In the genomic region with DNA sequence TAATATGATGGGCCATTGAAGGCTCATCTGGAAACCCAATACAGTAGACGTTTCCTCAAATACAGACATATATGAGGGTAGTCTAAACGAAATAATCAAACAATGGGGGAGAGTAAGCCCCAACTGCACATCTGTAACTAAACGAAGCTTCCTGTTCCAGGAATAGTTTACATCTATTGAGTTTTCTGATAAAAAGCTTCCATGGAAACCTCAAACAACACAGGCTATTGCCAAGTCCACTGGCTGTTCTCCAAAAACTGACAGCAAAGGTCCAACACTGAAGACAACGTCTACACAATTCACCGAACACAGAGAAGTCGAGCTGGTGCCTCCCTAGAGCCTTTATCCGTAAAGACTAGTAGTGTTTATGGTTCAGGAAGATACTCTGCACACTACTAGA, we compare ENCODE assay signal across 18 mouse cellular contexts. TPM values are rescaled to one million over a fixed set of nuclear protein-coding genes. Genes with fewer than 3 reads are reported as not detected.
A peak's percentile ranks its signal among the peaks of the same experiment; 100 is the strongest.
DNase-seq lines count a peak whose midpoint lies in the region; ATAC-seq and TF ChIP-seq lines count a peak whose summit lies in the region.
"Had no signal": no experiment of that assay in that cellular context is flagged by ENCODE, and none has a peak within 500 bp of the region (broad histone marks: within the 10 kb centered on the region; RNA-seq: fewer than 3 reads in every experiment).

No protein-coding gene starts in this region.

- no peak overlapping the region for H3K9ac ChIP-seq in forebrain, embryonic 14.5 days (ENCODE audit: low read length)
- no peak overlapping the region for H3K9ac ChIP-seq in forebrain, embryonic 16.5 days (replicated peaks; ENCODE audit: low read depth, low read length)
- H3K9ac ChIP-seq in kidney, embryonic 14.5 days (ENCODE audit: low read depth, low read length): no peak overlapping the region
- H3K9ac ChIP-seq: embryonic facial prominence, embryonic 12.5 days; kidney, embryonic 15.5 days; liver, embryonic 14.5 days had no signal

- H3K4me1 ChIP-seq in forebrain, embryonic 14.5 days (ENCODE audit: control insufficient read depth, insufficient read depth, low read length): no peaks in the 10 kb centered on the region
- H3K4me1 ChIP-seq in forebrain, embryonic 16.5 days (replicated peaks; ENCODE audit: control insufficient read depth, insufficient read depth, low read length): no peaks in the 10 kb centered on the region
- H3K4me1 ChIP-seq in kidney, embryonic 14.5 days (ENCODE audit: control insufficient read depth, insufficient read depth, low read length): no peaks in the 10 kb centered on the region
- H3K4me1 ChIP-seq in cerebellum, adult 2 months (ENCODE audit: control insufficient read depth, insufficient read depth, low read length): no peaks in the 10 kb centered on the region
- H3K4me1 ChIP-seq: embryonic facial prominence, embryonic 12.5 days had no signal

- no peak overlapping the region for H3K4me3 ChIP-seq in forebrain, embryonic 14.5 days (ENCODE audit: low read depth, low read length)
- no peak overlapping the region for H3K4me3 ChIP-seq in forebrain, embryonic 16.5 days (replicated peaks; ENCODE audit: low read length)
- no peak overlapping the region for H3K4me3 ChIP-seq in kidney, embryonic 14.5 days (ENCODE audit: low read length)
- H3K4me3 ChIP-seq in cerebellum, adult 2 months (replicated peaks; ENCODE audit: insufficient read depth, low read depth, low read length): no peak overlapping the region
- H3K4me3 ChIP-seq: embryonic facial prominence, embryonic 12.5 days; kidney, embryonic 15.5 days; layer of hippocampus, adult 2 months; limb, embryonic 10.5 days; megakaryocyte, embryonic 14.5 days had no signal

- DNase-seq in forebrain, embryonic 14.5 days (ENCODE audit: low spot score): peak; percentile 2
- peak; percentile 19 for DNase-seq in kidney, postnatal 10 days
- DNase-seq in heart, postnatal 14 days: peak; percentile 45 to 65
- peak; percentile 49 for DNase-seq in lung, postnatal 25 days (ENCODE audit: low spot score)
- no peak for DNase-seq in cerebellum, adult 2 months
- DNase-seq: adrenal gland, postnatal 14 days; cerebellum, adult 18-20 months; gastrocnemius, postnatal 36 days; right cerebral cortex, adult 18-20 months had no signal

- H3K4me2 ChIP-seq in forebrain, embryonic 14.5 days (ENCODE audit: low read length): no peak overlapping the region
- H3K4me2 ChIP-seq in forebrain, embryonic 16.5 days (ENCODE audit: low read length): no peak overlapping the region
- no peak overlapping the region for H3K4me2 ChIP-seq in kidney, embryonic 14.5 days (replicated peaks; ENCODE audit: low read depth, low read length)
- H3K4me2 ChIP-seq: embryonic facial prominence, embryonic 12.5 days; kidney, embryonic 15.5 days had no signal

- H3K27me3 ChIP-seq in forebrain, embryonic 14.5 days (replicated peaks; ENCODE audit: control insufficient read depth, insufficient read depth, low read length): no peaks in the 10 kb centered on the region
- H3K27me3 ChIP-seq in forebrain, embryonic 16.5 days (replicated peaks; ENCODE audit: control insufficient read depth, insufficient read depth, low read length): no peaks in the 10 kb centered on the region
- H3K27me3 ChIP-seq in kidney, embryonic 14.5 days (ENCODE audit: control insufficient read depth, insufficient read depth, low read length): no peaks in the 10 kb centered on the region
- no peaks in the 10 kb centered on the region for H3K27me3 ChIP-seq in cerebellum, adult 2 months (ENCODE audit: control insufficient read depth, insufficient read depth, low read length)
- H3K27me3 ChIP-seq: embryonic facial prominence, embryonic 12.5 days; kidney, embryonic 15.5 days; megakaryocyte, embryonic 14.5 days had no signal

- no peak for TF ChIP-seq POLR2A in cerebellum, adult 2 months (IDR thresholded peaks at IDR 0.05; ENCODE audit: borderline replicate concordance, insufficient read depth, low read length)

- no peaks in the 10 kb centered on the region for H3K36me3 ChIP-seq in forebrain, embryonic 14.5 days (ENCODE audit: control insufficient read depth, insufficient read depth, low read length)
- no peaks in the 10 kb centered on the region for H3K36me3 ChIP-seq in forebrain, embryonic 16.5 days (ENCODE audit: control insufficient read depth, insufficient read depth)
- H3K36me3 ChIP-seq in kidney, embryonic 14.5 days (ENCODE audit: control insufficient read depth, insufficient read depth, low read length): no peaks in the 10 kb centered on the region
- H3K36me3 ChIP-seq: embryonic facial prominence, embryonic 12.5 days; kidney, embryonic 15.5 days; limb, embryonic 10.5 days had no signal

- no peak for TF ChIP-seq CTCF in cerebellum, adult 2 months (IDR thresholded peaks at IDR 0.05; ENCODE audit: borderline replicate concordance, insufficient read depth, low read depth, low read length)

- ATAC-seq in forebrain, embryonic 14.5 days: no peak
- no peak for ATAC-seq in forebrain, embryonic 16.5 days
- no peak for ATAC-seq in kidney, embryonic 14.5 days (ENCODE audit: low FRiP score, low TSS enrichment)
- ATAC-seq in granulocyte monocyte progenitor cell, adult 5-6 weeks (replicated peaks; ENCODE audit: poor library complexity, severe bottlenecking): no peak

- WGBS in forebrain, embryonic 14.5 days: 66% methylated on average over 7 of the region's 7 CpGs
- WGBS in forebrain, embryonic 16.5 days: 52% methylated on average over 7 of the region's 7 CpGs
- 77% methylated on average over 7 of the region's 7 CpGs for WGBS in kidney, embryonic 14.5 days
- WGBS in cerebellum, adult 2 months: 40% methylated on average over 7 of the region's 7 CpGs

- intact Hi-C loops in heart, postnatal 14 days (cut with DNase I): no loop called here

- no peaks in the 10 kb centered on the region for H3K9me3 ChIP-seq in forebrain, embryonic 14.5 days (replicated peaks; ENCODE audit: control insufficient read depth, low read length)
- no peaks in the 10 kb centered on the region for H3K9me3 ChIP-seq in forebrain, embryonic 16.5 days (ENCODE audit: control insufficient read depth, low read length)
- no peaks in the 10 kb centered on the region for H3K9me3 ChIP-seq in kidney, embryonic 14.5 days (ENCODE audit: control insufficient read depth, low read length)
- H3K9me3 ChIP-seq: embryonic facial prominence, embryonic 12.5 days; kidney, embryonic 15.5 days; limb, embryonic 10.5 days; megakaryocyte, embryonic 14.5 days had no signal

- H3K27ac ChIP-seq in forebrain, embryonic 14.5 days (ENCODE audit: low read depth, low read length): no peak overlapping the region
- H3K27ac ChIP-seq in forebrain, embryonic 16.5 days (ENCODE audit: low read length): no peak overlapping the region
- no peak overlapping the region for H3K27ac ChIP-seq in kidney, embryonic 14.5 days (ENCODE audit: low read depth, low read length)
- no peak overlapping the region for H3K27ac ChIP-seq in cerebellum, adult 2 months (ENCODE audit: insufficient read depth, low read length)
- H3K27ac ChIP-seq: embryonic facial prominence, embryonic 12.5 days; kidney, embryonic 15.5 days; layer of hippocampus, adult 2 months; limb, embryonic 10.5 days; liver, embryonic 14.5 days had no signal

RNA-seq across cellular contexts. Expression of a gene that starts 33.6 kb away (rescaled TPM):
- 33.5 and 37.2 TPM in 2 replicates for polyA plus RNA-seq in forebrain, embryonic 14.5 days (2014; fragmentation: Nextera tagmentation; extraction: Ambion mirVana)
- 56.2 and 57.2 TPM in 2 replicates for polyA plus RNA-seq in forebrain, embryonic 16.5 days (2015; fragmentation: Nextera tagmentation; extraction: Ambion mirVana)
- 27.4 and 29.1 TPM in 2 replicates for polyA plus RNA-seq in kidney, embryonic 14.5 days (2014; fragmentation: Nextera tagmentation; extraction: Ambion mirVana)
- total RNA-seq in heart, postnatal 14 days (2021): 10 to 100 TPM; 37.0 to 40.6 TPM
- polyA plus RNA-seq in cerebellum, adult 2 months (2012; rRNA removed): 93.0 and 93.4 TPM in 2 replicates
- 6.7 and 15.1 TPM in 2 replicates for total RNA-seq in granulocyte monocyte progenitor cell, adult 5-6 weeks (2014; fragmentation: Nextera tagmentation)
- total RNA-seq in granulocyte monocyte progenitor cell, adult 5-6 weeks (2017): 5.6 and 9.9 TPM in 2 replicates

Comparison
In these comparisons a context has a peak if more than half of its experiments do, and no peak if none do; other contexts are left out.
1. DNase-seq: peak in forebrain, embryonic 14.5 days (single experiment), kidney, postnatal 10 days (single experiment), heart, postnatal 14 days (2 of 2) and lung, postnatal 25 days (single experiment); none in cerebellum, adult 2 months (0 of 2).